Mouse (Mus musculus) lung, postnatal 0 days (tissue): Measurements from ENCODE around the gene Hook2.

Experiments used
- CTCF ChIP-seq: IDR thresholded peaks from 2 replicates; pipeline ENCODE4 v1.5.1; 2016; ENCODE audit warnings: antibody characterized with exemption, mild to moderate bottlenecking
- EP300 ChIP-seq: IDR thresholded peaks from 2 replicates; pipeline ENCODE4 v1.6.1; 2016; ENCODE audit warnings: antibody characterized with exemption, mild to moderate bottlenecking, control low read depth

- TF ChIP-seq CTCF (no peak), EP300 (peak; percentile 95)
These were observed 12.0 kb upstream of the Hook2 start, which contains the start of gene Junb for GRCm38 (mm10) chr8:84978248-84978940.
